Mouse (Mus musculus) heart, adult 9 months (tissue): ENCODE results near the gene Klc3.

Source experiments
- DNase-seq, 2 experiments: peaks; one replicate each; pipeline ENCODE4 v3.0.0; 2022; ENCODE audit warnings: low spot score in 2 of 2

Klc3 gene

GRCm38 (mm10) chr7:19359892-19360641 lies 43.8 kb downstream of the Klc3 start:
- peak; percentile 78 to 81 for DNase-seq

GRCm38 (mm10) chr7:19359299-19359891 lies 44.5 kb downstream of the Klc3 start, which contains the start of the genes Cd3eap and Ppp1r13l:
Gene Cd3eap, minus strand, starts transcription at chr7:19359483.
Gene Ppp1r13l, plus strand, starts transcription at chr7:19359749.
- DNase-seq, result peak; percentile 82 to 91

GRCm38 (mm10) chr7:19358634-19359033 lies 45.3 kb downstream of the Klc3 start:
- no peak for DNase-seq

- DNase-seq, result no peak
Measured at GRCm38 (mm10) chr7:19357381-19358375, 46.2 kb downstream of the Klc3 start.

GRCm38 (mm10) chr7:19356311-19356710 lies 47.6 kb downstream of the Klc3 start:
- no peak for DNase-seq

- no peak for DNase-seq
Measured at GRCm38 (mm10) chr7:19354991-19355390, 48.9 kb downstream of the Klc3 start.

GRCm38 (mm10) chr7:19350221-19350620 lies 53.7 kb downstream of the Klc3 start:
- no peak for DNase-seq

GRCm38 (mm10) chr7:19349188-19349915 lies 54.6 kb downstream of the Klc3 start:
- peak in 1 of 2 experiments; percentile 79 for DNase-seq

GRCm38 (mm10) chr7:19344938-19345471 lies 58.9 kb downstream of the Klc3 start:
- peak; percentile 93 to 94 for DNase-seq
